Mouse (Mus musculus) bone marrow macrophage, adult 2 months (primary cell): ENCODE data around the gene Cacna2d3. TPM values are rescaled to one million over a fixed set of nuclear protein-coding genes. Genes with fewer than 3 reads are reported as not detected.

ENCODE experiments used
- H3K27ac ChIP-seq: 2 replicates; pipeline ENCODE4 v1.5.1; 2012; ENCODE audit warnings: low read depth, low read length; ENCODE audit not compliant: insufficient read depth
- H3K4me1 ChIP-seq: 2 replicates; pipeline ENCODE4 v1.6.1; 2012; ENCODE audit warnings: low read length; ENCODE audit not compliant: control insufficient read depth, insufficient read depth
- H3K4me3 ChIP-seq: 2 replicates; pipeline ENCODE4 v1.5.1; 2012; ENCODE audit warnings: mild to moderate bottlenecking, low read length, moderate library complexity; ENCODE audit not compliant: insufficient read depth
- CTCF ChIP-seq: IDR thresholded peaks from 2 replicates; pipeline ENCODE4 v1.5.1; 2012; ENCODE audit warnings: low read depth, mild to moderate bottlenecking, low read length, moderate library complexity
- POLR2A ChIP-seq: IDR thresholded peaks from 2 replicates; pipeline ENCODE4 v1.6.1; 2012; ENCODE audit warnings: mild to moderate bottlenecking, low read depth, low read length, borderline replicate concordance
- polyA plus RNA-seq: library from polyadenylated mRNA; stranded (reverse); fragments of >200 nt; gene quantifications from 2 replicates; pipeline ENCODE4 v1.2.4, GENCODE M21; 2012; ENCODE audit not compliant: missing spikeins, insufficient read depth, insufficient read length

Cacna2d3 gene
- polyA plus RNA-seq, 1 experiment, result not detected

GRCm38 (mm10) chr14:29438666-29439065, 283.0 kb downstream of the Cacna2d3 start:
- H3K4me1 ChIP-seq, result no peaks in the 10 kb centered on the region
- H3K27ac ChIP-seq, result no peak overlapping the region
- H3K4me3 ChIP-seq, result no peak overlapping the region
- TF ChIP-seq CTCF, result no peak
- TF ChIP-seq POLR2A, result no peak

GRCm38 (mm10) chr14:29438251-29438650, 283.4 kb downstream of the Cacna2d3 start:
- Histone ChIP-seq H3K4me1 (no peaks in the 10 kb centered on the region), H3K27ac (no peak overlapping the region), H3K4me3 (no peak overlapping the region)
- no peak for TF ChIP-seq POLR2A
- no peak for TF ChIP-seq CTCF

- H3K4me1 ChIP-seq, result no peaks in the 10 kb centered on the region
- H3K27ac ChIP-seq, result no peak overlapping the region
- TF ChIP-seq CTCF (no peak), POLR2A (no peak)
- no peak overlapping the region for H3K4me3 ChIP-seq
These were observed 286.5 kb downstream of the Cacna2d3 start for GRCm38 (mm10) chr14:29435203-29435602.

GRCm38 (mm10) chr14:29433716-29434115, 287.9 kb downstream of the Cacna2d3 start:
- no peak for TF ChIP-seq POLR2A
- TF ChIP-seq CTCF, result no peak
- Histone ChIP-seq H3K4me1 (no peaks in the 10 kb centered on the region), H3K4me3 (no peak overlapping the region), H3K27ac (no peak overlapping the region)

- Histone ChIP-seq H3K4me1 (no peaks in the 10 kb centered on the region), H3K27ac (no peak overlapping the region), H3K4me3 (no peak overlapping the region)
- no peak for TF ChIP-seq POLR2A
- no peak for TF ChIP-seq CTCF
These were observed 288.5 kb downstream of the Cacna2d3 start for GRCm38 (mm10) chr14:29433076-29433714.

GRCm38 (mm10) chr14:29429788-29430187, 291.9 kb downstream of the Cacna2d3 start:
- no peaks in the 10 kb centered on the region for H3K4me1 ChIP-seq
- TF ChIP-seq CTCF (no peak), POLR2A (no peak)
- no peak overlapping the region for H3K27ac ChIP-seq
- no peak overlapping the region for H3K4me3 ChIP-seq

- Histone ChIP-seq H3K4me3 (no peak overlapping the region), H3K4me1 (no peaks in the 10 kb centered on the region), H3K27ac (no peak overlapping the region)
- TF ChIP-seq POLR2A, result no peak
- TF ChIP-seq CTCF, result no peak
These were observed 296.0 kb downstream of the Cacna2d3 start for GRCm38 (mm10) chr14:29425666-29426065.

GRCm38 (mm10) chr14:29425208-29425607, 296.5 kb downstream of the Cacna2d3 start:
- Histone ChIP-seq H3K4me1 (no peaks in the 10 kb centered on the region), H3K27ac (no peak overlapping the region), H3K4me3 (no peak overlapping the region)
- TF ChIP-seq POLR2A, result no peak

GRCm38 (mm10) chr14:29405878-29406165, 315.8 kb downstream of the Cacna2d3 start:
- TF ChIP-seq POLR2A (no peak), CTCF (no peak)
- H3K27ac ChIP-seq, result no peak overlapping the region
- H3K4me3 ChIP-seq, result no peak overlapping the region
- H3K4me1 ChIP-seq, result no peaks in the 10 kb centered on the region

GRCm38 (mm10) chr14:29405125-29405877, 316.4 kb downstream of the Cacna2d3 start:
- TF ChIP-seq POLR2A, result no peak
- no peak for TF ChIP-seq CTCF
- H3K4me3 ChIP-seq, result no peak overlapping the region

More at GRCm38 (mm10) chr14:29405125-29405877, 316.4 kb downstream of the Cacna2d3 start:
- no peak overlapping the region for H3K27ac ChIP-seq
- no peaks in the 10 kb centered on the region for H3K4me1 ChIP-seq
